Mouse (Mus musculus) lung, adult 18-20 months (tissue): ENCODE results near the gene Sprr2e.

Experiments used
- DNase-seq, 2 experiments: peaks; one replicate each; pipeline ENCODE4 v3.0.0; 2022; ENCODE audit warnings: mixed read lengths in 2 of 2

Gene Sprr2e

DNA sequence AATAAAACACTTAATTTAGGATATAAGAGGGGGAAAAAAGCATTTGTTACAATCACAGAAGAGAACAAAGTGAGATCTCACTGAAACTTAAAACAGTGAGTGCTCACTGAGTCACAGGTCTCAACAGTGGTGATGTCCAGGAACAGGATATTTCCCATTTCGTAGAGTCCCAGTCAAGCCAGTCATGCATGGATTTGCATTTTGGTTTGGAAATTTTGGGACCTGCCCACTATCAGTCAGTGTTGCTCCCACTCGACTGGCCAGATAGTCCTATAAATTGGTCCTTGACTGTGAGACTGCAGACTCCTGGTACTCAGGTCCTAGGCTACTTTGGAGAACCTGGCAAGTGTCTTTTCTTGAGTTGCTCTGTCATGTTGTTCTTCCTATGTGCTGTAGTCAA is at the start of gene Sprr2e:
Gene Sprr2e, plus strand, starts transcription at position 301 of the 400 bp plus-strand sequence.
- DNase-seq: no peak

DNA sequence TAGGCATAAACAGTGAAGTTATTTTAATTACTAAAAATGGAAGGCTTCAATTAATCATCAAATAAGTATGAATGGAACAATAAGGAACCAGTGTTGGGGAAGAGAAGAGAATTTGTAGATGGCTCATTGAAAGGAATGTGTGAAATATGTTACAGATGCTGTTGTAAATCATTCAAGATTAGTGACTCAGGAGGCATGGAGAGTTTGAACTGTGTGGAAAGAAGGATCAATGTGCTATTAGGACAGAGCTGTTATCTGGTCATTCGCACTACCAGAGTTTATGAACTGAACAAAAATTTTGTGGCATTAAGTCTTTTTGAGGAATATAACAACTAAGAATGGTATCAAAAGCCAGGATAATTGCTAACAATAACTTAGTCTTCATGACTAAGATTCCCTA is 44.5 kb upstream of the Sprr2e start:
- no peak for DNase-seq

DNA sequence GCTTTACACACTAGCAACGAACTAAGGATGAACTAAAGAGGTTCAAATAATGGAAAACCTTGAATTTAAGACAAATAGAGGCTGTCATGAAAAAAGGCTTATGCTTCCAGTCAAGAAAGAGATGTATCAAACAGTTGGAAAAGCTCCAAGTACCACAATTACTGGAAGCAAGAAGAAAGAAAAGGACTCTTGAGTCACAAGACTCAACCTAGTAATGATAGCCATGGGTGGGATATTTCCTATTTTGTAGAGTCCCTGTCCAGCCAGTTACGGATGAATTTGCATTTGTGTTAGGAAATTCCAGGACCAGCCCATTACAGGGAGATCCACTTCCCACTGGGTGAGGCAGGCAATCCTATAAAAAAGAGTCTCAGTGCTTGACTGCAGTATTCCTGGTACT is 35.6 kb upstream of the Sprr2e start, which contains the start of gene Sprr2b:
Gene Sprr2b, plus strand, starts transcription at position 301 of the 400 bp plus-strand sequence.
- no peak for DNase-seq

DNA sequence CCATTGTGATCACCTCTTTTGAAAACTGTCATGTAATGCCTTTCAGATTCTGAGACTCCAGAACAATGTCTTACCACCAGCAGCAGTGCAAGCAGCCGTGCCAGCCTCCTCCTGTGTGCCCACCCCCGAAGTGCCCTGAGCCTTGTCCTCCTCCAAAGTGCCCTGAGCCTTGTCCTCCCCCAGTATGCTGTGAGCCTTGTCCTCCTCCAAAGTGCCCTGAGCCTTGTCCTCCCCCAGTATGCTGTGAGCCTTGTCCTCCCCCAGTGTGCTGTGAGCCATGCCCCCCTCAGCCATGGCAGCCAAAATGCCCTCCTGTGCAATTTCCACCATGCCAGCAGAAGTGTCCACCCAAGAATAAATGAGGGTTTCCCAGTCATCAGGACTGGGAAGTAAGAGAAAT is 34.6 kb upstream of the Sprr2e start:
- no peak for DNase-seq

DNA sequence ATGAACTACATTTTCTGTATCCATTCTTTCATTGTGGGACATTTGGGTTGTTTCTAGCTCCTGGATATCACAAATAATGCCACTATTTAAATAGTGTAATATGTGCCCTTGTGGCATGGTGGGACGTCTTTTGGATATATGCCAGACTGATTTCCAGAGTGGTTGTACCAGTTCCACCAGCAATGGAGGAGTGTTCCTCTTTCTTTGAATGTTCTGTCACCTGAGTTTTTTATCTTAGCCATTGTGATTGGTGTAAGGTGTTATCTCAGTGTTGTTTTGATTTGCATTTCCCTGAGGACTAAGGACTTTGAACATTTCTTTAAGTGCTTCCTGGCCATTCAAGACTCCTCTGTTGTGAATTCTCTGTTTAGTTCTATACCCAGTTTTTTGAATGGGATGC is 15.7 kb upstream of the Sprr2e start:
- DNase-seq: no peak

DNA sequence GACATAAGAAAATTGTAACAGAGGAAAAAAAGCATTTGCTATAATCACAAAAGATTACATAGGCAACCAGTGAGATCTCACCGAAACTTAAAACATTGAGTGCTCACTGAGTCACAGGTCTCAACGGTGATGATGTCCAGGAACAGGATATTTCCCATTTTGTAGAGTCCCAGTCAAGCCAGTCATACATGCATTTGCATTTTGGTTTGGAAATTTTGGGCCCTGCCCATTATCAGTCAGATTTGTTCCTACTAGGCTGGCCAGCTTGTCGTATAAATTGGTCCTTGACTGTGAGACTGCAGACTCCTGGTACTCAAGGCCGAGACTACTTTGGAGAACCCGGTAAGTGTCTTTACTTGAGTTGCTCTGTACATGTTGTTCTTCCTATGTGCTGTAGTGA is 13.1 kb upstream of the Sprr2e start, which contains the start of gene Sprr2d:
Gene Sprr2d, plus strand, starts transcription at position 301 of the 400 bp plus-strand sequence.
- no peak for DNase-seq

DNA sequence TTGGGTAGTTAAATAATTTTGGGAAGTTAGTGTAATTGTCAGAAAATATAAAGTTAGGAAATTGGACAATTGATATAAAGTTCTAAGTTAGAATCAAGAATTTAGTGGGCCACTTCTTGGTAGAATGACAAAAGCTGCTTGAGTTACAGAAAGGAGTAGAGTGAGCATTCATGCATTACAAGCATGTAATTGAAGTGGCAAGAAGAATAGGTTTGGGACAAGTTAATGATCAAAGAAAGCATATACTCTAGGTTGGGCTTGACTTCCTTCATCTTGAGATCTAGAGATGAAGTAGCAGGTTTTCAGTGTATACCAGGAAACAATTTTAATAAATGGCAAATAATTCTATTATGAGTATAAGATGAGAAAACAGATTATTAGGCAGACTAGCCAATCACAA is 9.7 kb downstream of the Sprr2e start:
- no peak for DNase-seq

DNA sequence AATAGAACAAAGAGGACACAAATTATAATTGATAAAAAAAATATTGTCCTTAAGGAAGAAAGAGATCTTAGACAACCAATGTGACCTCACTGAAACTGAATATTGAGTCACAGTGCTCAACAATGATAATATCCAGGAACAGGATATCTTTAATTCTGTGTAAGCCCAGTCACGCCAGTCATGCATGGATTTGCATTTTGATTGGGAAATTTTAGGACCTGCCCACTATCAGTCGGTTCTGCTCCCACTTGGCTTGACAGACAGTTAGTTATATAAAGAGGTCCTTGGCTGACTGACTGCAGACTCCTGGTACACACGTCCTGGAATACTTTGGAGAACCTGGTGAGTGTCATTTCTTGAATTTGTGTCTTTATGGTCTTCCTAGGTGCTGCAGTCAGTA is 12.9 kb downstream of the Sprr2e start, which contains the start of gene Sprr2f:
Gene Sprr2f, plus strand, starts transcription at position 301 of the 400 bp plus-strand sequence.
- DNase-seq: no peak

DNA sequence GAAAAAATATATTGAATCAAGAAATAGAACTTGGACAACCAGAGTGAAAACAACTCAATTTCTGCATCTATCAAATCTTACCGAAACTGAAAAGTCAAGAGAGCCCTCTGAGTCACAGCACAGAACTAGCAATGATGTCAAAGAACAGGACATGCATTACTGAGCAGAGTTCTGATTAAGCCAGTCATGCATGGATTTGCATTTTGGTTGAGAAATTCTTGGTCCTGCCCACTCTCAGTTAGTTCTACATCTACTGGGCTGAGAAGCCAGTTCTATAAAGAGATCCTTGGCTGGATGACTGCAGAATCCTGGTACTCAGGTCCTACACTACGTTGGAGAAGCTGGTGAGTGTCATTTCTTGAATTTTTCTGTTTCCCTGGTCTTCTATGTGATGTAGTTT is 21.7 kb downstream of the Sprr2e start:
- no peak for DNase-seq

DNA sequence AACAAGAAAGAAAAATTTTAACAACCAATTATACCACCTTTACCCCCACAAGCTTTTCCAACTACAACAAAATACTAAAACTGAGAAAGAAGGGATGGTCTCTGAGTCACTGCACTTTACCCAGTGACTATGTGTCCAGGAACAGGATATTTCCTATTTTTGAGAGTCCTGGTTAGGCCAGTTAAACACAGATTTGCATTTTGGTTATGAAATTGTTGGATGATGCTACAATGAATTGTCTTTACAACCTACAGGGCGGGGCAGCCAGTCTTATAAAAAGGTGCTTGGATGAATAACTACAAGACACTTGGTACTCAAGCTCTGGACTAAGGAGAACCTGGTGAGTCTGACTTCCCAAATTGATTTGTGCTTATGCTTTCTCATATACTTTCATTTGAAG is 33.4 kb downstream of the Sprr2e start, which contains the start of gene Sprr2h:
Gene Sprr2h, plus strand, starts transcription at position 301 of the 400 bp plus-strand sequence.
- DNase-seq: no peak

DNA sequence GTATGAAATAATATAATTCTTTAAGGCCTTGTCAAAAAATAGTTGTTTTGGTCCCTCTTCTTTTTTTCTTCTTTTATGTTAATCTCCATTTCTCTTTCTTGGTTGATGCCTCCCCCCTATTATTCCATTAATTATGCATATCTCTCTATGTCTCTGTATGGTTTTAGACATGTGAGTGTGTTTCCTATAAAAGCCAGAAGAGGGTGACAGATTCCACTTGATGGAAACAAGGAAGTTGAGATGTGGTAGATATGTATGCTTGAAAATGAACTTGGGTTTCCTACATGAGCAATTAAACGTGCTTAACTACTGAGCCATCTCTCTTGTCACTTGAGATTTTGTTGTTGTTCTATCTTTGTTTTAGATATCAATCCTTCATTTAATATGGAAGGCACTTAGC is 42.4 kb downstream of the Sprr2e start:
- no peak for DNase-seq
